16 mouse cellular contexts compared by ENCODE assay signal in the genomic region with DNA sequence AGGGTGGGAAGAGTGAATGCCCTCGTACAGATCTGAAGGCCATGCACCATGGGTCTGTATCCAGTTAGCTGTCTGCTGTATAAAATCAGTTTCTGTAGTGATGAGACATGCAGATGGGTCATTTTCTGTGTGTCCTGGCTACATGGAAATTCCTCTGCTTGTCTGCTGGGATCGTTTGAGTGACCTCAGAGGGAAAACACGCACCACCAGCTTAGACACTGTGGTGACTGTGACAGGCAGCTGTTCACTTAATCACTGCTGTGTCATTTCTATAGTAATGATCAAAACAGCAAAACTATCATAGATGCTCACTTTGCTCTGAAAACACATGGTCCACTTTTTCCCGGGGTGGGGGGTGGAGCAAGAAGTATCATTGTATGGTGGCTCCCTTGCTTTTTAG.
"Had no signal": no experiment of that assay in that cellular context is flagged by ENCODE, and none has a peak within 500 bp of the region (broad histone marks: within the 10 kb centered on the region; RNA-seq: fewer than 3 reads in every experiment).

No protein-coding gene starts in this region.

- H3K4me1 ChIP-seq: liver, embryonic 15.5 days had no signal

- DNase-seq: kidney, adult 11 months; kidney, adult 9 months; kidney, postnatal 36 days; left cerebral cortex, postnatal 4 days; lung, adult 2 months; lung, postnatal 36 days; right cerebral cortex, postnatal 4 days; spleen, adult 18-20 months; thymus, adult 18-20 months; thymus, postnatal 14 days had no signal

- H3K36me3 ChIP-seq: liver, embryonic 15.5 days; midbrain, embryonic 12.5 days; neural tube, embryonic 15.5 days had no signal

- H3K27ac ChIP-seq: kidney, postnatal 0 days; liver, embryonic 15.5 days; midbrain, embryonic 12.5 days; neural tube, embryonic 15.5 days had no signal

- H3K9me3 ChIP-seq: liver, embryonic 15.5 days; midbrain, embryonic 12.5 days; neural tube, embryonic 15.5 days had no signal

- ATAC-seq: lung, postnatal 0 days had no signal

- H3K4me3 ChIP-seq: liver, embryonic 15.5 days; midbrain, embryonic 12.5 days; neural tube, embryonic 15.5 days had no signal

- H3K4me2 ChIP-seq: liver, embryonic 11.5 days; liver, embryonic 15.5 days; midbrain, embryonic 12.5 days; neural tube, embryonic 15.5 days had no signal

- H3K27me3 ChIP-seq: liver, embryonic 15.5 days; neural tube, embryonic 15.5 days had no signal

- H3K9ac ChIP-seq: liver, embryonic 15.5 days; midbrain, embryonic 12.5 days; neural tube, embryonic 15.5 days had no signal
